Mouse (Mus musculus) neural tube, postnatal 0 days (tissue): Measurements from ENCODE around the gene Zfp78. TPM values are rescaled to one million over a fixed set of nuclear protein-coding genes. Genes with fewer than 3 reads are reported as not detected.

ENCODE experiments used
- polyA plus RNA-seq: library from polyadenylated mRNA; unstranded; fragments of >200 nt; fragmentation: Nextera tagmentation; extraction: Ambion mirVana; gene quantifications from 2 replicates; pipeline ENCODE4 v1.2.1, GENCODE M21; 2015

Gene Zfp78
- 2.9 and 3.0 TPM in 2 replicates for polyA plus RNA-seq

DNA sequence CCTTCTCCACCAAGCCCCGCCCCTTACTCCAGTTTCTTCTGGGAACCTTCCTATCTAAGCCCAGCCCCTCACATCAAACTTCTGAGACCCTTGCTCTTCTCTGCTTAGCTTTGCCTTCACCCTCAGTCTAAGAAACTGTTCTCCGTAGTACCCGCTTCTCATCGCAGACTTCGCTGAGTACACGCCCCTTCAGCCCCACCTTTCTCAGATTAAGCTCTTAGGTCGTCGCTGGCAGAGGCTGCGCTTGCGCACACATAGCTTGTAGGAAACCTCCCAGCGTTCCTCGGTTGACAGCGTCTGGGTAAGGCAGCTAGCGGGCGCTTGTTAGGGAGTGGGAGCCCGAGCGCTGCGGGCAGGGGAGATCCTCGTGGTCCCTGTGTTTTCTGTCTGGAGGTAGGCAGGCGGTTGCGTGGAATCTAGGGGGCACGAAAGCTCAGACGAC, at the start of gene Zfp78:
Gene Zfp78 (plus strand): TSS at position 234 of the 442 bp plus-strand sequence.

DNA sequence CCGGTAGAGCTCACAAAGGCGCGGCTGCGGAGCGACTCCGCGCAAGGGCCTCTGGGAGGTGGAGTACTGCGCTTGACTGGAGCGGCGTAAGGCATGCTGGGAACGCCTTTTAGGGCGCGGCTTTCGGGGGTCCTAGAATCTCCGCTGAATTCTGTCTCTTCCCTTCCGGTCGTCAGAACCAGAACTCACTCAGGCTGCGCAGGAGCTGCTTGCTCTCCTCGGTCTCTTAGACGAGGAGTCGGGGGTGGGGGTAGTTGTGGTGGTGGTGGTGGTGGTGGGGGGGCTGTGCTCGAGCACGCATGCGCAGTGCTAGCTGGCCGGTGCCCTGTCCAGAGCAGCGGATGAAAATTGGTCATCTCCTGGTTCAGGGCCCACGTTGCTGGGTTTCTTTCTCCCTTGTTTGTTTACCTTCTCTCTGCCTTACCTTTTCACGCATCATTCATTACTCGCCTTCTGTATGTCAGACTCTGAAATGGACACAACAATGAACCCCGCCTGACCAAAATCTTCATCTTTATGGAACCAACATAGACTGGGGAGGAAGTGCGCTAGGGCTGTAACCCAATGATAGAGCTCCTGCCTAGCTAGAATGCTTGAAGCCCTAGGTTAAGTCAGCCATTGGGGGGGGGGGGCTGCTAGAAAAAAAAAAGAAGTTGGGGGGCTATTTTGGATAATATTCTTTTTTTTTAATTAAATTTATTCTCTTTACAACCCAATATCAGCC, 31.7 kb upstream of the Zfp78 start, which contains the start of gene Zfp583:
Gene Zfp583 (minus strand): TSS at position 53 of the 724 bp plus-strand sequence.

DNA sequence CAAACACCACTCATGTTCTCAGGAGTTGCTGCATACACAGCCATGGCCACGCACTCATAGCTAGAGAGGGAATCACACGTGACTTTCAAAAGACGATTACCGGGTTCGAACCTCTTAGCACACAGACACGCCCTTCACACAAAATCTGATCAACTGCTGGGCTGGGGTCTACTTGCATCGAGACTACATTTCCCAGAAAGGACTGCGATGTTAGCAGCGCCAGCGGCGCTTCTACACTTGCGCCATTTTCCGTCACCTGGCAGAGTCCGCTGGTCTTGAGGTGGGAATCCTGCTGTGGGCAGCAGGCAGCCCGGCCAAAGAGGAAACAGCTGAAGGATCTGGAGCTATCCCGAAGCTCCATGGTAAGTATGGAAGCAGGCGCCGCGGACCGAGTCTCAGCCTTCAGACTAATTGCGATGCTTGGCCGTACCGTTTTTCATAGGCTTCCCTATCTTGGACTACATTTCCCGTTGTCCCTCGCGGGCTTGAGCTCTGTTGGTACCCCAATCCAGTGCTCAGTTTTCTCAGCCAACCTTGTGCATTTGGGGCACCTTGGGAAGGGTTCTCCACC, 19.5 kb upstream of the Zfp78 start, which contains the start of gene Gm3854:
Gene Gm3854 (plus strand): TSS at position 259 of the 571 bp plus-strand sequence.

DNA sequence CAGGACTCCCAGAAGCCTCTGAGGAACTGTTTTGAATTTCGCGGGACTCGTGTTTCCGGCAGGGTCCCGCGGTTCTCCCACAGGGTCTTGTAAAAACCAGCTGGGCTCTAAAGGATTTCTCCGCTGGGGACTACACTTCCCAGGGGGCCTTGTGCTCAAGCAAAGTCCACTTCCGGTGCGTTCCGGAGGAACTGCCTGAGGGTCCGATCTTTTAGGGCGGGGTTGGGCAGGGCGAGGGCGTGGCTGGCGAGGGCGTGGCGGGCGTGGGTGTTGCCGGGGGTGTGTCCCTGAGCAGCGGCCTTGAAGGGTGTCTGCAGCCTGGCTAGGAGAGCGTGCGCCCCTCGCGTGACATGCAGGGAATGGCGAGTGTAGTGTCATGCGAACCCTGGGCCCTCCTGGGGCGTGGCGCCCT, 20.0 kb downstream of the Zfp78 start, which contains the start of gene Zfp28:
Gene Zfp28 (plus strand): TSS at position 252 of the 412 bp plus-strand sequence.

DNA sequence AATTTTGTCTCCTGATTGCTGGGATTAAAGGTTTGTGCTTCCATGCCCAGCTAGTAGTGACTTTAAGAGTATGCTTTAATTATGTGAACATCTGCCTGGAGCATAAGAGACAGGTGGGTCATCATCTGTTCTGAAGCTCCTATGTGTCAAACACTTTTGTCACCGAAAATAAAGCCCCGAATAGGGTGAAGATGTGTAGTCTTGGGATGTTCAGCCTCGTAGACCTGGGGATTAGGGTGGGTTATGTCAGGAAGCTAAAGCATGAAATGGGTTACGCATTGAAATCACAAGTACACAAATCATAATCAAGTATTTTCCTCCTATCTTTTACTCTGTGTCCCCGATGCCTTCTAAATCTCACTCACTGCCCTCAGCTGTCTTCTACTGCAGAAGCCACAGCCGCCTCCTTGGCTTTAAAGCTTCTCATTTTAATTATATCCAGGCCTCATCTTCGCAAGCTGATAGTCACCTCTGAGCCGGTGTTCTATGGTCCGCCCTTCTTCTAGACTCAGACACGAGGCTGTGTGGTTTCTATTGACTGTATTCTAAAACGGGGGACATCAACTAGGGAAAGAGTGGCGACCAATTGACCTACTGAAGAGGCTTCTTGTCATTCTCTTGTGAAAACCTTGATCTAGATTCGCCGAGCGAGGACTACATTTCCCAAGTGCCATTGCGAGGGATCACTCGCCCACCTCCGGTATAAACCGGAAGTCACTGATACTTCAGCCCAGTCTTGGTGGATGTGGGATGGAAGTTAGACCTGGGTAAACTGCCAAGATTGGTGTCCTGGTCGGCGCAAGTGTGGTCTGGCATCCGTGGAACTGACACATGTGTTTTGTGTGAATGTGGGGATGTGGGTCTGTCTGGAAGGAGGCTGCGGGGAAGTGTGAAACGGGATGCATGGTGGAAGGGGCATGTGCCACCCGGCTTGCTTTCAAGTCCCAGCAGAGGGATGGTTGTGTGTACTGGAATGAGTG, 35.2 kb downstream of the Zfp78 start, which contains the start of gene Smim17:
Gene Smim17 (plus strand): TSS at position 720 of the 980 bp plus-strand sequence.

DNA sequence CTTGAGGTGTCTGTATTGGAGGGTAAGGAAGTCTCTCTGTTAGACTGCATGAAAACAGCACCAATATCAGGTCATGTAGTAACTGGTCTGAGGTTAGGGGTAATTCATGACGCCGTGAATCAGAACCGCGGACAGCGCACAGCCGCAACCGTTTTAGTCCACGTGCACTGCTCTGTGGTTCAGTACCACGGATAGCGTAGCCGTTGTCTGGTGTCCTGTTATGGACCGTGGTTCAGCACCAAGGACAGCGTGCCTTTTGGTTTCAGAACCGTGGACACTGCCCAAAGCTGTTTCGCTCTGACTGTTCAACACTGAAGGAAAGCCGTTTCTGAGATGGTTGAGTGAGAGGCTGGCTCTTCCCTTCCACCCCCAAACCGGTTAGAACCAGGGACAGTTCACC, 47.0 kb downstream of the Zfp78 start, which contains the start of gene Gm20715:
Gene Gm20715 (plus strand): TSS at position 235 of the 400 bp plus-strand sequence.

Other genes starting within 250 kb of the Zfp78 start
- gene Zfp787, start 207.3 kb upstream of the Zfp78 start, polyA plus RNA-seq = 44.1 and 51.8 TPM in 2 replicates
- 61.7 and 69.1 TPM in 2 replicates for gene Zfp444, start 191.1 kb upstream of the Zfp78 start, polyA plus RNA-seq
- not detected in 2 replicates for gene Galp, start 166.2 kb upstream of the Zfp78 start, polyA plus RNA-seq
- not detected in 2 replicates for gene Zscan5b, start 141.0 kb upstream of the Zfp78 start, polyA plus RNA-seq
- gene Epp13, start 110.6 kb upstream of the Zfp78 start, polyA plus RNA-seq = 0.73 TPM in 1 of 2 replicates, not detected in the other
- 12.0 and 13.8 TPM in 2 replicates for gene Zfp667, start 76.7 kb upstream of the Zfp78 start, polyA plus RNA-seq
- 15.5 and 15.9 TPM in 2 replicates for gene Zfp583, start 32.0 kb upstream of the Zfp78 start, polyA plus RNA-seq
- gene Gm3854, start 19.5 kb upstream of the Zfp78 start, polyA plus RNA-seq = 6.2 and 6.8 TPM in 2 replicates
- 10.9 and 11.4 TPM in 2 replicates for gene Zfp28, start 20.0 kb downstream of the Zfp78 start, polyA plus RNA-seq
- gene Smim17, start 35.4 kb downstream of the Zfp78 start, polyA plus RNA-seq = 9.4 and 10.7 TPM in 2 replicates
- gene Gm20715, start 47.0 kb downstream of the Zfp78 start, polyA plus RNA-seq = 0.08 TPM in 1 of 2 replicates, not detected in the other
- 0.19 and 0.43 TPM in 2 replicates for gene Olfr1344, start 75.4 kb downstream of the Zfp78 start, polyA plus RNA-seq
- gene Olfr1336, start 92.9 kb downstream of the Zfp78 start, polyA plus RNA-seq = not detected in 2 replicates
- not detected in 2 replicates for gene Olfr1346, start 103.8 kb downstream of the Zfp78 start, polyA plus RNA-seq
- gene Olfr5, start 123.7 kb downstream of the Zfp78 start, polyA plus RNA-seq = not detected in 2 replicates
- not detected in 2 replicates for gene Olfr1347, start 136.5 kb downstream of the Zfp78 start, polyA plus RNA-seq
- gene Olfr1348, start 145.5 kb downstream of the Zfp78 start, polyA plus RNA-seq = not detected in 2 replicates
- gene Olfr1349, start 159.7 kb downstream of the Zfp78 start, polyA plus RNA-seq = not detected in 2 replicates
- gene Olfr1350, start 201.6 kb downstream of the Zfp78 start, polyA plus RNA-seq = not detected in 2 replicates